Mouse (Mus musculus): Measurements from ENCODE around the gene Elovl5. TPM values are rescaled to one million over a fixed set of nuclear protein-coding genes. Genes with fewer than 3 reads are reported as not detected.
A peak's percentile ranks its signal among the peaks of the same experiment; 100 is the strongest.

Gene Elovl5
- polyA plus RNA-seq, 1 experiment from 2014 or later, result 86.7 TPM

DNA sequence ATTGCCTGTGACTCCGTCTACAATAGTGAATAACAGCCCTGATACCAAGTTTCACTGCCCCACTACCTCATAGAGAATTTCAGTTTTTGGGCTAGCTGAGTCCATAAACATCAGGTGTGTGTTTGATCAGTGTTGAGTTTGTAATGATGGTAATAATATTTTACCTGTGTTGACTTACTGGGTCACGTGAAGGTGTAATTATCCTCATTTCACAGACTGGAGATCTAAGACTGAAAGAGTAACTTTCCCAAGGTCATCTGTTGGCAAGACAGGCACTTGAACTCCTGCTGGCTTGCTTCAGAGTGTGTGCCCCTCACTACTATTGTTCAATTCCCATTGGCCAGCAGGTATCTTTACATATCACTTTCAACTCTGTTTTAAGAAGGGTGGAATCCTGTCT lies 31.1 kb downstream of the Elovl5 start:
- H3K36me3 ChIP-seq (ENCODE audit: control insufficient read depth, insufficient read depth, low read length), result no peaks in the 10 kb centered on the region
- no peak overlapping the region for H3K27ac ChIP-seq (replicated peaks in 1 of 2; ENCODE audit: control insufficient read depth in 1 of 2, insufficient read depth in 1 of 2, low read depth in 2 of 2, low read length in 2 of 2)
- H3K27me3 ChIP-seq (ENCODE audit: control insufficient read depth, insufficient read depth, low read length), result no peaks in the 10 kb centered on the region
- peaks cover 8 to 25% of the 10 kb centered on the region in 2 experiments for H3K4me1 ChIP-seq (ENCODE audit: control insufficient read depth in 2 of 2, insufficient read depth in 2 of 2, low read length in 2 of 2)
- 74% methylated on average over 2 of the region's 2 CpGs for WGBS
- no peak for ATAC-seq (ENCODE audit: insufficient number of reproducible peaks, insufficient read depth, low FRiP score, low read depth)
- no peak overlapping the region for H3K4me2 ChIP-seq (ENCODE audit: low read length)
- no peak overlapping the region for H3K9ac ChIP-seq (ENCODE audit: low read length)
- no peak overlapping the region for H3K4me3 ChIP-seq (ENCODE audit: control insufficient read depth in 1 of 2, insufficient read depth in 1 of 2, low read depth in 1 of 2, low read length in 2 of 2)
- no peaks in the 10 kb centered on the region for H3K9me3 ChIP-seq (ENCODE audit: control insufficient read depth, low read length)

GRCm38 (mm10) chr9:77949753-77950268 lies 32.6 kb downstream of the Elovl5 start:
- ATAC-seq (ENCODE audit: insufficient number of reproducible peaks, insufficient read depth, low FRiP score, low read depth), result no peak
- H3K4me1 ChIP-seq (ENCODE audit: control insufficient read depth in 2 of 2, insufficient read depth in 2 of 2, low read length in 2 of 2), result peaks cover 13 to 35% of the 10 kb centered on the region in 2 experiments

DNA sequence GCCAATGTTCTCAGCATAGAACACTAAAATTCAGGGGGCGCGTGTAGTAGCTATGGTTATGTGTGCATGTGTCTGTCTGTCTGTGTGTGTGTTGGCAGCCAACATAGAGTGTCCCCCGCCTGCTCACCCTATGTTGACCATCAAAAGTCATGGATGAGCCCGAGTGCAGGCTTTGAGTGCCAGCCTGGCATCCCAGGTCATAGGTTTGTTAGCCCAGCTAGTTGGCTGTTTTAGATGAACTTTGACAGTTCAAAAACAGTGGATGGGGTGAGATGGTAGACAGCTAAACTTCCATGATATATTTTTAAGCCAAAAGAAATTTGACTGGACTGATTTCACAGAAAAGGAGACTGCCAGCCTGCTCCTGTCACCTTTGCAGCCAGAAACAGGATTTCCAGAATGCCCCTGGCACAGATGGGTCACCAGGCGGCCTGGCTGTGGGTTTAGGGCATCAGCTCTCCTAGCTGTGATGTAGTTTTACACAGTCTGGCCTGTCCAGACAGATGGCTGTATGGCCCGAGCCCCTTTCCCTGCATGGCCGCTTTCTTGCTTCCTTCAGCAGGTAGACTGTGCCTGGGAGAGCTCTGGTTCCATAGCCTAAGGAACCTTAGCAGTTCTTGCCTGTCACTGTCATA lies 33.8 kb downstream of the Elovl5 start:
- no peak overlapping the region for H3K4me2 ChIP-seq (ENCODE audit: low read length)
- H3K27ac ChIP-seq (replicated peaks in 1 of 2; ENCODE audit: control insufficient read depth in 1 of 2, insufficient read depth in 1 of 2, low read depth in 2 of 2, low read length in 2 of 2), result no peak overlapping the region
- peaks cover 14 to 33% of the 10 kb centered on the region in 2 experiments for H3K4me1 ChIP-seq (ENCODE audit: control insufficient read depth in 2 of 2, insufficient read depth in 2 of 2, low read length in 2 of 2)
- no peak overlapping the region for H3K4me3 ChIP-seq (ENCODE audit: control insufficient read depth in 1 of 2, insufficient read depth in 1 of 2, low read depth in 1 of 2, low read length in 2 of 2)
- no peak for ATAC-seq (ENCODE audit: insufficient number of reproducible peaks, insufficient read depth, low FRiP score, low read depth)
- H3K9me3 ChIP-seq (ENCODE audit: control insufficient read depth, low read length), result no peaks in the 10 kb centered on the region
- no peaks in the 10 kb centered on the region for H3K27me3 ChIP-seq (ENCODE audit: control insufficient read depth, insufficient read depth, low read length)
- H3K9ac ChIP-seq (ENCODE audit: low read length), result no peak overlapping the region
- H3K36me3 ChIP-seq (ENCODE audit: control insufficient read depth, insufficient read depth, low read length), result no peaks in the 10 kb centered on the region
- WGBS, result 86% methylated on average over 7 of the region's 7 CpGs

More at GRCm38 (mm10) chr9:77949753-77950268, 32.6 kb downstream of the Elovl5 start:
- Histone ChIP-seq H3K4me2 (ENCODE audit: low read length) (0 out of 2 replicates have a peak overlapping the region, but pooled peaks have one; percentile 8), H3K4me3 (ENCODE audit: control insufficient read depth in 1 of 2, insufficient read depth in 1 of 2, low read depth in 1 of 2, low read length in 2 of 2) (no peak overlapping the region), H3K36me3 (ENCODE audit: control insufficient read depth, insufficient read depth, low read length) (no peaks in the 10 kb centered on the region), H3K9me3 (ENCODE audit: control insufficient read depth, low read length) (no peaks in the 10 kb centered on the region), H3K27me3 (ENCODE audit: control insufficient read depth, insufficient read depth, low read length) (no peaks in the 10 kb centered on the region), H3K9ac (ENCODE audit: low read length) (peak overlapping the region; percentile 46; the same call in 1 of the 2 replicates), H3K27ac (replicated peaks in 1 of 2; ENCODE audit: control insufficient read depth in 1 of 2, insufficient read depth in 1 of 2, low read depth in 2 of 2, low read length in 2 of 2) (peak overlapping the region; percentile 21 to 37; a peak in 2 of 4 replicates)
- WGBS, result 25% methylated on average over 7 of the region's 7 CpGs

DNA sequence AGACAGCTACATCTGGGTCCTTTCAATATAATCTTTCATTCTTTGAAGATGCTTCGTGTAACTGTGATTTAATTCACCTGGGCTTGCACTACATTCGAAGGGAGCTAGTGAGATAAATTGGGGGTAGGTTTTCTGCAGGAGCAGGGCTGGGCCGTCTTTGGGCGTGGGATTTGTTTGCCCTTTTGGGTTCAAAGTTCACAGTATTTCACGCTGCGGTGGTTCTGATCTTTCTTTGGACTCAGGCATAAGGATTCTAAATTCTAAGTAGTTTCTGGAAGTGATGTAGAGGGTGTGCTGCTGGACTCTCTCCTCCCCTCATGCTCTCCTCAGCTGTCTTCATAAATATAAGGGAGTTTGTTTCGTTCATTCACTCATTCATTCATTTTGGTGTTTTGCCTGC lies 34.8 kb downstream of the Elovl5 start:
- no peak for ATAC-seq (ENCODE audit: insufficient number of reproducible peaks, insufficient read depth, low FRiP score, low read depth)
- Histone ChIP-seq H3K9me3 (ENCODE audit: control insufficient read depth, low read length) (no peaks in the 10 kb centered on the region), H3K9ac (ENCODE audit: low read length) (no peak overlapping the region), H3K36me3 (ENCODE audit: control insufficient read depth, insufficient read depth, low read length) (no peaks in the 10 kb centered on the region), H3K4me1 (ENCODE audit: control insufficient read depth in 2 of 2, insufficient read depth in 2 of 2, low read length in 2 of 2) (peaks cover 14 to 29% of the 10 kb centered on the region in 2 experiments), H3K27me3 (ENCODE audit: control insufficient read depth, insufficient read depth, low read length) (no peaks in the 10 kb centered on the region), H3K4me3 (ENCODE audit: control insufficient read depth in 1 of 2, insufficient read depth in 1 of 2, low read depth in 1 of 2, low read length in 2 of 2) (no peak overlapping the region), H3K4me2 (ENCODE audit: low read length) (no peak overlapping the region), H3K27ac (replicated peaks in 1 of 2; ENCODE audit: control insufficient read depth in 1 of 2, insufficient read depth in 1 of 2, low read depth in 2 of 2, low read length in 2 of 2) (no peak overlapping the region)
- WGBS, result 85% methylated on average over 7 of the region's 7 CpGs

DNA sequence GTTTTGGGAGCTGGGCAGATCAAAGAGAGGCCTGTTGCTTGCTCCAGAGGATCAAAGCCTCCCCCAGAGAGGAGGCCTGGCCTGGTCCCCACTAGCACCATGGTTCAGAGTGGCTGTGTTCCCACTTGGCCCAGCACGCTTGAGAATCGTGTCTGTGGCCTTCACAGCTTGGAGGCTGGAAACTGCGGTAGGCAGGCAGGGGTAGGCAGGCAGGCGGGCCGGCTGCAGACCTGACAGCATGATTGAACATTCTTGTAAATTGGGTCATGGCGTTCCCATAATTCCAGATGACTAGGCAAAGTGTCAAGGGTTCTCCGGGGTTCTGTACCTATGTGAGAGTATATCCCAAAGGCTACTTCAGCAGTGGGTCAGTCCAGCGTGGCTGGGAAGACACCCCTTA lies 35.9 kb downstream of the Elovl5 start:
- Histone ChIP-seq H3K4me2 (ENCODE audit: low read length) (no peak overlapping the region), H3K9me3 (ENCODE audit: control insufficient read depth, low read length) (no peaks in the 10 kb centered on the region), H3K36me3 (ENCODE audit: control insufficient read depth, insufficient read depth, low read length) (peaks cover 5% of the 10 kb centered on the region; the same call in 1 of the 2 replicates), H3K27ac (replicated peaks in 1 of 2; ENCODE audit: control insufficient read depth in 1 of 2, insufficient read depth in 1 of 2, low read depth in 2 of 2, low read length in 2 of 2) (no peak overlapping the region), H3K4me3 (ENCODE audit: control insufficient read depth in 1 of 2, insufficient read depth in 1 of 2, low read depth in 1 of 2, low read length in 2 of 2) (no peak overlapping the region), H3K4me1 (ENCODE audit: control insufficient read depth in 2 of 2, insufficient read depth in 2 of 2, low read length in 2 of 2) (peaks cover 14 to 29% of the 10 kb centered on the region in 2 experiments), H3K9ac (ENCODE audit: low read length) (no peak overlapping the region), H3K27me3 (ENCODE audit: control insufficient read depth, insufficient read depth, low read length) (no peaks in the 10 kb centered on the region)
- WGBS, result 78% methylated on average over 8 of the region's 8 CpGs
- no peak for ATAC-seq (ENCODE audit: insufficient number of reproducible peaks, insufficient read depth, low FRiP score, low read depth)

DNA sequence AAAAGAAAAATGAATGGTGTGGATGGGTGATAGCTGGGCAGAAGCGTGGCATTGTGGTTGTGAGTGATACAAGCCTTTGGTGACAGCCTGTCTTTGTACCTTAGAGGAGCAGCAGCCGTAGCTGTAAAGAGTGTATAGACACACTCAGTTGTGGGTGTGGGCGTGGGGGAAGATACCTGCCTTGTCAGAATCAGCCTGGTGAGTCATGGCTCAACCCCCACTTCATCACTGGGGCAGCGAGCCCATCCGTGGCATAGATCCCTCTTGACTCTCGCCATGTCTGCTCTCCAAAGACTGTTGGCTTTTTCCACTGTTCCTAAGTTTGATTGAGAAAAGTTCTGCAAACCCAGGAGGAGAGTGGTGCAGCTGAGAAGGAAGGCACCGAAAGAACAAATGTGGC lies 37.3 kb downstream of the Elovl5 start:
- no peak for ATAC-seq (ENCODE audit: insufficient number of reproducible peaks, insufficient read depth, low FRiP score, low read depth)
- Histone ChIP-seq H3K36me3 (ENCODE audit: control insufficient read depth, insufficient read depth, low read length) (peaks cover 15% of the 10 kb centered on the region), H3K27ac (replicated peaks in 1 of 2; ENCODE audit: control insufficient read depth in 1 of 2, insufficient read depth in 1 of 2, low read depth in 2 of 2, low read length in 2 of 2) (no peak overlapping the region), H3K4me3 (ENCODE audit: control insufficient read depth in 1 of 2, insufficient read depth in 1 of 2, low read depth in 1 of 2, low read length in 2 of 2) (no peak overlapping the region), H3K4me2 (ENCODE audit: low read length) (no peak overlapping the region), H3K9me3 (ENCODE audit: control insufficient read depth, low read length) (no peaks in the 10 kb centered on the region), H3K27me3 (ENCODE audit: control insufficient read depth, insufficient read depth, low read length) (no peaks in the 10 kb centered on the region), H3K9ac (ENCODE audit: low read length) (no peak overlapping the region), H3K4me1 (ENCODE audit: control insufficient read depth in 2 of 2, insufficient read depth in 2 of 2, low read length in 2 of 2) (peaks cover 11 to 20% of the 10 kb centered on the region in 2 experiments)
- 55% methylated on average over 7 of the region's 7 CpGs for WGBS

DNA sequence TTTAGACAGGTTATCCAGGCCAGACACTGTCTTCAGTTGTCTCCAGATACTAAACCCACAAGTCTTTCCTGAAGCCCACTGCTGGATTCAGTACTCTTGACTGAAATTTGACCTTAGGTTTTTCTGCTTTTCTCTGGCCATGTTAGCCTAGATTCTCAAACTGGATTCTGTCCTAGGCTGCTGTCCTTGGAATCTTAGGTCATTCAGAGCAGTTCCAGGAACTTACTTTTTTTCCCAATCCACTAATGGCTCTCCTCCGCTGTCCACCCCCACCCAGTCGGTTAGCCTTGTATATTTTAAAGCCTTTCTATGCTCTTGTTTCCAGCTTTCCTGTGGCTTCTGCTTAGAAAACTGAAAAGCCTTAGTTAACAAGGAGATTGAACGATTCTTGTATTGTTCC lies 37.8 kb downstream of the Elovl5 start:
- Histone ChIP-seq H3K4me3 (ENCODE audit: control insufficient read depth in 1 of 2, insufficient read depth in 1 of 2, low read depth in 1 of 2, low read length in 2 of 2) (no peak overlapping the region), H3K4me1 (ENCODE audit: control insufficient read depth in 2 of 2, insufficient read depth in 2 of 2, low read length in 2 of 2) (peaks cover 6 to 15% of the 10 kb centered on the region in 2 experiments), H3K27ac (replicated peaks in 1 of 2; ENCODE audit: control insufficient read depth in 1 of 2, insufficient read depth in 1 of 2, low read depth in 2 of 2, low read length in 2 of 2) (no peak overlapping the region), H3K9me3 (ENCODE audit: control insufficient read depth, low read length) (no peaks in the 10 kb centered on the region), H3K9ac (ENCODE audit: low read length) (no peak overlapping the region), H3K36me3 (ENCODE audit: control insufficient read depth, insufficient read depth, low read length) (peaks cover 19% of the 10 kb centered on the region), H3K4me2 (ENCODE audit: low read length) (no peak overlapping the region), H3K27me3 (ENCODE audit: control insufficient read depth, insufficient read depth, low read length) (no peaks in the 10 kb centered on the region)
- 86% methylated on average over 3 of the region's 3 CpGs for WGBS
- ATAC-seq (ENCODE audit: insufficient number of reproducible peaks, insufficient read depth, low FRiP score, low read depth), result no peak
